Mouse (Mus musculus): Measurements from ENCODE around the gene Selplg.

The Selplg gene

DNA sequence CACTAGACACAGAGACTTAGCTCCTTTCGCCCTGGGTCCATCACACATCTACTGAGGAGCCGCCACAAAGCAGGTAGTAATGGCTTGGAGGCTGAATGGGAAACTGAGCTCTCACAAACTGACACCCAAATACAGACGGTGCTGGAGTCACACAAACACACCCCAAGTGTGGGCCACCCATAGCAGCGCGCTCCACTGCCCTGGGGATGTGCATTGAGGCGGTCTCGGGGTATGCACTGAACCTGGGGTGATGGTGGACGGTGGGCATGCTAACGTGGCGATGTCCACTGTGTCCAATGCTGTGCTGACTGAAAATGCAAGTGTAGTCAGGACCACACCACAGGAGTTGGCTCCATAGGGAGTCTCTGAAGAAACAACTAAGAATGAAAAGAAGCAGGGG, 22.7 kb upstream of the Selplg start:
- no peak for DNase-seq (ENCODE audit: extremely low read depth, low read depth, low spot score)

DNA sequence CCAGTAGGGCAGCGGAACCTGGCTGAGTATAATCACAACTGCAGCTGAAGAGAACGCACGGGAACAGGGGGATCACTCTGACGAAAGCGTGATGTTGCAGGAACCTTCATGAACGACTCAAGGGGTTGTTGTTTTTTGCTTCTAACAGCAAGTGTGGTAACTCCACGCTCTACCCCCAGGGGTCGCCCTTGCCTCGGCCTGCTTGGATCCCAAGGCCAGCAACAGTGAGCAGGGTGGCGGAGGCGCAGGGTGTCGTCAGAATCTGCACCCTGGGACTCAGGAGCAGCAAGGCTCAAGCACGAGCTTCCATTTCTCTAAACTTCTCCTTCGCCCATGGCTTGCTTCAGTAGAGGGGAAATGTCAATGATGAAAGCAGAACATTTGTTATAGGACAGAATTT, 22.1 kb upstream of the Selplg start:
- DNase-seq (ENCODE audit: extremely low read depth, low read depth, low spot score): no peak

DNA sequence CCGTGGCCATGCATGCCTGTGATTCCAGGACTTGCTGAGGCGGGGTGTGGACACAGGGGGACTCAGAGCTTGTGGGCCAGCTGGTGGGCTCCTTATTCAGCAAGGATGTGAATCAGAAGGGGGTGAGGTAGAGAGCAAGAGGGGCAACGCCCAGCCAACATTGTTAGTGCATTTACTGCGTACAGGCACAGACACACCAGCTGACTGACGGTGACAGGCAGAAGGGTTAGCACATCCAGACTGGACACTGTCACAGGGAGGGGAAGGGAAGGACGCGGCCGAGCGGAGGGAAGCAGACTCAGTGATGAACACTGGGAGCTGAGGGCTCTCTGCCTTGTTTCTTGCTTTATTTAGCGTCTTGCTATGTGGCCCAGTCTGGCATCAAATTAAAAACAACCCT, 21.1 kb upstream of the Selplg start:
- no peak for DNase-seq (ENCODE audit: extremely low read depth, low read depth, low spot score)

DNA sequence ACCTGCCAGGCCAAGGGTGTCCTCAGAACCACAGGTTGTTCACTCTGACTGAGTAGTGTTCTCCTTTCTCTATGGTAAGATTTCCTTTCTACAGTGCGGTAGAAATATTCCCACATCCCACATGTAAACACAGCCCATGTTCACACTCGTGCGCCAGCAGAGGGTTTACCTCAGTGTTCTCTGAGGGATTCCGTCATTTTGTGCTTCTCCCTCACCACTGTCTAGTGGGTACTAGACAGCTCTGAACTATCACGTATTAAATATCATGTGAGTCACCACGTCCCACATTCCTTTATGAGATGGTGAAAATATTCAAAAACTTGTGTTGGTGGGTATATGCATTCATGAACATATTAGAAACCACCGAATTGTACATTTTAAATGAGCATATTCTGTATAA, 20.0 kb upstream of the Selplg start:
- no peak for DNase-seq (ENCODE audit: extremely low read depth, low read depth, low spot score)

DNA sequence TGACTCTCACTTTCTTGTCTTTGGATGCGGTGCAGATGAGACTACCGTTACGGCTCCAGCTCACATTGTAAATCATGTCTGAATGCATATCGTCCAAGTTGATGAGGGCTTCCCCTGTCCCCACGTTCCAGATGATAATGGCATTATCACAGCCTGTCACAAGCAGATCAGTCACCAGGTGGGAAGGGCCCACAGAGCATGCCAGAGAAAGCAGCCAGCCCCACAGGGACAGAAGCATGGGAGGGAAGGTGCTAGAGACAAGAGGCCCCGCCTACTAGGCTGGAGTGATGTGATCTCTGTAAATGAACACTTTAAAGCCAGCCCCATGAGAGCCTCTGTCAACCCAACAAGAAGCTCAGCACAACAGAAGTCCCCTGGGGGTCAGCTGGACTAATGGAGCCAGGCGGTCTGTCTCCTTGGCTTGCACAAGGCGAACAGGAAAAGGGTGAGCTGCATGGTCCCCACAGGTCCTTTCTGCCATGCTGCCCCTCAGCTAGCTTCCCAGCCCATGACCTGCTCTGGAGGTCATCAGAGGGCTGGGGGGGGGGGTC, 18.3 kb upstream of the Selplg start:
- no peak for DNase-seq (ENCODE audit: extremely low read depth, low read depth, low spot score)

DNA sequence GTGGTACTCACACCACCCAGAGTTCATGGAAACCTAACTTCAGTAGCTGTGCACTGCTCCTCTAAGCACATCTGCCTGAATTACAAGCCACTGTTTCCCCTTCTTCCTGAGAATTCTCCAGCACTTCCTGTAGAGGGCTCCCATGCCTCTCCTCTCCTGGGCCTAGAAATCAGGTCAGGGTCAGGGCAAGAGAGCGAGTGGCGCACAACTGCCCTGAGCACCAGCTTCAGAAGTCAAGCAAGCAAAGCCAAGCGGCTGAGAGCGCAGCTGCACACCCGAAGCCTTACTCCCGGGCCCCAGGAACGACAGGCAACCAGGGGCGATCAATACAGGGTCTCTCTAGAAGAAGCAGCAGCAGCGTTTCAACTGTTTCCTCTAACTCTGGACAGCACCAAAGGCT, 15.2 kb upstream of the Selplg start:
- no peak for DNase-seq (ENCODE audit: extremely low read depth, low read depth, low spot score)

DNA sequence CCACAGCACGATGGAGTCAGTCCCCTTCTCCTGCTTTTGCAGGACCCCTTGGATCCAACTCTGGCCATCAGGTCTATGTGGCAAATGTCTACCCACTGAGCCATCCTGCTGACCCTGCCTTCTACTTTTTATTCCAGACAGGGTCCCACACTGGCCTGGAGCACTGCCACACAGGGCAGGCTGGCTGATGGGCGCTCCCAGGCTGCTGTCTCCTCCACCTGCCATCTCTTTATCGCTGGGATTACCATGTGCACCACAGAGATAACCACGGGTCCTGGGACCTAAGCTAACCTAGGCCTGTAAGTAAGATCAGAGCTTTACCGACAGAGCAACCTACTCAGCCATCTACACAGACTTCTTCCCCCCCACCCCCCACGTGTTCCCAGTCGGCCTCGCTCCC, 14.2 kb upstream of the Selplg start:
- DNase-seq (ENCODE audit: extremely low read depth, low read depth, low spot score): no peak

DNA sequence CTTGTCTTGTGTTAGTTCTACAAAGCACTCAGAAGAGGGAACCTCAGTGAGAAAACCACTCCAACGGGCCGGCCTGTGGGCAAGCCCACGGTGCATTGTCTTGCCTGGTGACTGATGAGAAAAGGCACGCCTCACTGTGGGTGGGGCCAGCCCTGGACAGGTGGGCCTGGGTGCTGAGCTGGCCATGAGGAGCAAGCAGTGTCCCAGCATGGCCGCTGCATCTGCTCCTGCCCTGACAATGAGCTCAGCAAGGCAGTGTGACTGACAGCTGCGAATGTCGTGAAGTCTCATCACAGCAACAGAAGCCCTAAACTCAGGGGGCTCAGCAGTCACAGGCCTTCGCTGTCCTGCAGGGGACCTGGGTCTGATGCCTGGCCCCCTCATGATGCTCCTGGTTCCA, 13.2 kb upstream of the Selplg start:
- no peak for DNase-seq (ENCODE audit: extremely low read depth, low read depth, low spot score)

DNA sequence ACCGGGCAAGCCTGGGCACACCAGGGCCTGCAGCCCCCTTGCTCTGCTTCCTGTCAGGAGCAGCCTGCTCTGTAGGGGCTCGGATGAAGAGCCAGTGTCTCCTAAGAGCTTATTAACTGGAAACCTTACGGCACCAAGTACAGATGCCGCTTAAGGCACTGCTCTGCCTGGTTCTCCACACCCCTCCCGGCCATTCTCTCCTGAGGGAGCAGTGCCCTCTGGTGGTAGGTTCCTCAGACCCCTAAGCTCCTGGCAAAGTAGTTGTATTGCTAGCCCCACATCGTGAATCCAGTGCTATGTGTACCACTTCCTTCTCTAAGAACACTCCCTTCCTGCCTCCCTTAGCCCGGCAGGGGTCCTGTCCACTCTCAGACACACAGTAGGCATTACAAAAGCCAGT, 12.3 kb upstream of the Selplg start:
- DNase-seq (ENCODE audit: extremely low read depth, low read depth, low spot score): no peak

DNA sequence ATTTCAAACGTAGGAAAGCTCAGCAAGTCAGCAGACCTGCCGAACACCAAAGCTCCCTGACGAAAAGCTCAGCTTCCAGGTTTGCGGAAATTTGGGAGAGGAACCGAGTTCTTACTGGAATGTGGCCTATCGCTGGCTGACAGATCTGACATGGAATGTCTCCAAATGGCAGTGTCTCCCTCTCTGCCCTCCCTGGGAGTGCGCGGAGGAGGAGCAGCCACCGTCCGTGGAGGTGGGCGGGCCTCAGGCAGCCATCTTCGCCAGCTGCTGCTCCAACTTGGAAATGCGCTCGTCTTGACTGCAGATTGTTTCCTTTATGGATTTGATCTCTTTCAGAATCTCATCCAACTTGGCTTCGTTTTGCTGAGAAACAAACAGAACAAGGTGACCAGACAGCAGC, 11.7 kb upstream of the Selplg start:
- DNase-seq (ENCODE audit: extremely low read depth, low read depth, low spot score): no peak

DNA sequence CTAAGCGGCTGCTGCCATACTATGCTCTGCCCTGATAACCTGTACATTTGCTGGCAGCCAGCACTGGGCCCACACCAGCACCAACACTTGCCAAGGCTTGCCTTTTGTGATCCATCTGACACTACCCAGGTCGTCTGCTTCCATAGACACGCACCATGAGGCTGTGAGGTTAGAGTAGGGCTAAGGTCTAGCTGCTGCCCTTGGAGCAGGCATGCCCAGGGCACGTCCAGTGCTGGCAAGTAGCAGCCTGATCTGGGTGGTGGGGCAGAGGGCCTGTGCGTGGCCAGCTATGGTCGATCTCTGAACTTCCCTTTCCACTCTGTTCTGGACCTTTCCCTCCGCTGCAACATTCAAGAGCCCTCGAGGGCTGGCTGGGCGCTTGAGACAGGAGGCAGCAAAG, 10.5 kb upstream of the Selplg start:
- no peak for DNase-seq (ENCODE audit: extremely low read depth, low read depth, low spot score)

DNA sequence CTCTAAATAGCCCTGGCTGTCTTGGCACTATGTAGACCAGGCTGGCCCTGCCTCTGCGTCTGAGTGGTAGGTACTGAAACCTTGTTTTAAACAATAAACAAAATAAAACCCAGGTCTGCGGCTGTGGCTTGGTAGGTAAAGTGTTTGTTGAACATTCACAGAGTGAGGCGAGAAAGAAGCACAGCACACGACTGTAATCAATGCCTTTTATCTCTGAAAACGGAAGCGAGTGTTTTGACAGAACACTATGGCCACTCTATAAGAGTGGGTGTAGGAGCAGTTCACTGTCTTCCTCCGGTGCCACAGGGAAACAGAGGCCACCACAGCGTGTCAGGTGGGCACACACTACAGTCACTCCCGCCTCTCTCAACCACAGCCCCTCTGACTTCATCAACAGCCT, 9.8 kb upstream of the Selplg start:
- no peak for DNase-seq (ENCODE audit: extremely low read depth, low read depth, low spot score)

DNA sequence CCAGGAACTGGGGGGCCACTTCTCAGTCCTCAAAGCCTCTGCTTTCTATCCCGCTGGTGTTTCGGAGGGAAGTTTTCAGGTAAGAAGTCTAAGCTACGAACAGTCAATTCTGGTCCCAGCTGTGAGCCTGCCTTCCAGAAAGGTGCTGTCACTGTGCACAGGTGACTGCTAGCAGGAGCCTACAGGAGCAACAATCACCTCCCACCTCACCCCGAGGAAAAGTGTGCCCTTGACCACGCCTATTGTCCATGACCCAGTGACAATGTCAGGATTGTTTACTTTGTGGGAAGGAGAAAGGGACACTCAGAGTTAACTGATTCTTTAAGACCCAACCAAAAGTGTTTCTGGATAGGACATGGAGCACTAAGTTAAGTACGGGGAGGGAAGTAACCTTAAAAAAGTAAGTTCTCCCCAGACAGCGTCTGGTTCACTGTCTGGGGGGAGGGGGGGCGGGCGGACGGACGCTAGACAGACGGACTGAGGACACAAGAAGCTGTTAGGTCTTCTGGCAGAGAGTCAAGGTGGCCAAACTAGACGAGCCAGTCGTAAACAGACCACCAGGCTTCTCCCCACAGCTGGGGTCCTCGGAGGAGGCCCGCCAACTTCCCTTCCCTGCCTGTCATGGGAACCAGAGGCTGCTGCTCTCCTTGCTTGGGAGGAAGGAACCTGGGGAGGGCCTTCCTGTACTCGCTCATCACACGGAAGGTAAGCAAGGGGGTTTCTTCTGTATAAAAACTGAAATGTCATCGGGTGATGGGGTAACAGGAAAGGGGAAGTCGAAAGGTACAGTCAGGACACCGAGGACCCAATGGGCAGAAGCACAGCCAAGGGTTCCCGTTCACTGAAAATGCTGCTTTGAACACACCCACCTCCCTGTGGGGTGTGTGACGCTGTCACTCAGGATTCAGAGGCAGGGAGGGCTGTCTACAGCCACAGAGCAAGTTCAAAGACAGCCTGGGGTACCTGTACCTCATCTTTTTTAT, 9.1 kb upstream of the Selplg start:
- no peak for DNase-seq (ENCODE audit: extremely low read depth, low read depth, low spot score)

DNA sequence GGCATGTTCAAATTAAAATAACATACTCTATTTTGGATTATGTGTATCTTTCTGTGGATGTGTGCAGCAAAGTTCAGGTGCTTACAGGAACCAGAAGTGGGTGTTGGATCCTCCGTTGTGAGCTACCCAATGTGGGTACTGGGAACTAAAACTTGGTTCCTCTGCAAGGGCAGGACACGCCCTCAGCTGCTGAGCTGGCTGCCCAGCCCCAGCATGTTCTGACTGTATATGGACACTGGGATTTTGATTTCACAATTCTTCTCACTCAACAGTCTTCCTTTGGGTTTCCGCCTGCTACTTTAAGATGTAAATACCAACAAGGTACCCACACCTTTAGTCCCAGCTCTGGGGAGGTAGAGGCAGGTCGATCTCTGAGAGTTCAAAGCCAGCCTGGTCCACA, 8.0 kb upstream of the Selplg start:
- no peak for DNase-seq (ENCODE audit: extremely low read depth, low read depth, low spot score)

DNA sequence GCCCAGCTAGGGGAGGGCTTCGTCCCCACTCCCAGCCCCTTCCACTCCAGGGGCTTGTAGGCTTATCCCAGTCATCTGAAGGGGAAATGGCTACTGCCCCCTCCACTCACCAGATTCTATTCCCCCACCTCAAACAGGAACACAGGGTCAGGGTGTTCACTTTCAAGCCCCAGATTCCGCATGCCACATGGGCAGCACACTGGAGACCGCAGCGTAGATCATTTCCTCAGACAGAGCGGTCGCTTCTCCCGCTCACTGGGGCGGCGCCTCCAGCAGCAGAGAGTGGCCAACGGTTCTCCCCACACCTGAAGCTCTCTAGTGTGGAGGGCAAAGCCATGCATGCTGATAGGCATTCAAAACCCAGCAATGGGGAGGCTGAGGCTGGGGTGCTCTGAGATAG, 4.5 kb upstream of the Selplg start:
- no peak for DNase-seq (ENCODE audit: extremely low read depth, low read depth, low spot score)

DNA sequence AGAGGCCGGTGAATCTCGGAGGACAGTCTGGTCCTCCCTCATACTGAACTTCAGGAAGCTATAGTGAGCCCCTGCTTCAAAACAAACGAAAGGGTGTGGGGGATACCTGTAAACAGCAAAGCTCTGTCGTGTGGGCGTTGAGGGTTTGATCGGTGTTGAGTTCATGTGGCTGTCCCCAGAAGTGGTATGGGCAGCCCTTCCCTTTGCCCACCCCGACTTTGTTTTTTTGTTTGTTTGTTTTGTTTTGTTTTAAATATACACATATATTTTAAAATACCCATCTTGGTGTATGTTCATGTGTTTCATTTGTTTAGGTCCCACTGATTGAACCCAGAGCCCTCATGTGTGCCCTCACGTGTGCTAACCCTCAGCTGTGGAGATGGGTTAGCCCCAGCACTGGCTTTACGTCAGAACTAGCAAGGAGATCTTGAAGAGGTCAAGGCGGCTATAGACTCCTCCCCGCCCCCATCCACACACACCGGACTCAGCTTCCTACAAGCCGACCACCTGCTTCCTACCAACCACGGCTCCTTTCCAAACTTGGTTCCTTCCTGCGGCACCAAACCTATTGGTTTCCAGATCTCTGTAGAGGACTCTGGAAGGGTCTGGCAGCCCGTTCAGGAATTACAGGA, 988 bp upstream of the Selplg start:
- no peak for DNase-seq (ENCODE audit: extremely low read depth, low read depth, low spot score)

DNA sequence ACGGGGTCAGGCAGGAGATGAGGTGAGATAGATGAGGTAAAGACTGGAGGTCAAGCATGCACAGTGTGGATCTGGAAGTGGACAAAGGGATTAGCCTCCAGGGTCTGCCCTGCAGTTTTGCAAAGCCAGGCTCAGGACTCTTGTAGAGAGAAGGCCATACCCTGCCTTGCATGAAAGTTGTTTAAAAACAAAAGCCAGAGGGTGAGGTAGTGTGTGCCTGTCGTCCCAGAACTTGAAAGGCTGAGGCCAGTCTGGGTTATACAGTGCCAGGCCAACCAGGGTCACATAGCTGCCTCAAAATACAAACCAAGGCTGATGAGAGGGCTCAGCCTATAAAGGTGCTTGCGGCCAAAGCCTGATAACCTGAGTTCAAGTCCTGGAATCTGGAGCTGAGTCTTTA, 703 bp downstream of the Selplg start:
- no peak for DNase-seq (ENCODE audit: extremely low read depth, low read depth, low spot score)

DNA sequence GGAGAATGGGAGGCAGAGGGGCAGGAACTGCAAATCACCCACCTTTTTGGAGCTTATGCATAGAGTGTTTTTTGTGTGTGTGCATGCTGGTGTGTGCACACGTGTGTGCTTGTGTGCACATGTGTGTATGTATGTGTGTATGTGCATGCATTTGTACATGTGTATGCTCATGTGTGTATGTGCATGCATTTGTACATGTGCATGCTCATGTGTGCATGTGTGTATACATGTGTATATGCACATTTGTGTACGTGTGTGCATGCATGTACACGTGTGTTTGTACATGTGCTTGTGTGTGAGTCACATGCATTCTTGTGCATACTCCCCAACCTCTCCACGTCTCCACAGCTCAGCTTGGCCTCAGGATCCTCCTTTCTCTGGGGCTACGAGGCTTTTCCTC, 1.6 kb downstream of the Selplg start:
- no peak for DNase-seq (ENCODE audit: extremely low read depth, low read depth, low spot score)

DNA sequence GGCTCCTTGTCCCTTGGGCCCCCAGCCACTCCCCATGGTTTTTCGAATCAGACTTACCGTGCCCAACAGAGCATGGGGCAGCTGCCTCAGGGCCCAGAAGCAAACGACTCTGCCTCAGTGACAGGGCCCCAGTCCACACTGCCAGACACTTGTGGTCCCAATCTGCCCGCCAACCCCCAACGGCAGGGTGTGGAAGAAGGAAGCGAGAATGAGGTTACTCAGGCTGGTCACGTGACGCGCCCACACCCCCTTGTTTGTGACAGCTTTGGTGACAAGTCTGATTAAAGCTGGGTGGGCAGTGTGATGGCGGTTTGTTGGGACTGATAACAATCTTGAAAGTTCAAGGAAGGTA, 2.2 kb downstream of the Selplg start:
- DNase-seq (ENCODE audit: extremely low read depth, low read depth, low spot score): no peak

DNA sequence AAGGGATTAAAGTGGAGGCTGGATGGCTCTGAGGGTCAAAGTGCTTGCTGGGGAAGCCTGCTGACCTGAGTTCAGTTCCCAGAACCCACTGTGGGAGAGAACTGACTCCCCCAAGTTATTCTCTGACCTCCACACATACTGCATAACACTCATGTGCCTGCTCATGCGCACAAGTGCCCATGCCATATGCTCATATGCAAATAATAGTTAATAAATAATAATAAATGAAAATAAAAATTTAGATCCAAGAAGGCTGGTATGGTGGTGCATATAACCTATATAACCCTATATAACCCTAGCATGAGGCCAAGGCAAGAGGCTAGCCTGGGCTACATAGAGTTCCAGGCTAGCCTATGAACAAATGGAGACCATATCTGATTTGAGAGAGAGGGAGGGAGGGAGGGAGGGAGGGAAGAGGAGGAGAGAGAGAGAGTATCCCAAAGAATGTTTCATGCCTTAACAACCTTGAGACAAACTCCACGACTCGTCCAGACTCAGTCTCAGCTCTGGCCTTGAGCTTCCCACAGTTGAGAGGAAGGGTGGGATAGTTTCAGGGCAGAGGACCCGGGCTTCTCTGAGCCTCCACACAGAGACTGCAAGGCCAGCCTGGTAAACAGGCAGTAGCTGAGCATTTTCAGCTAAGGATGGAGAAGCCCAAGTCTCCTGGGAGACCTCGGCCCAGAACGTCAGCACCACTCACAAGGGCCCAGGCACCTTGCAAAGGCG, 2.7 kb downstream of the Selplg start:
- DNase-seq (ENCODE audit: extremely low read depth, low read depth, low spot score): no peak

DNA sequence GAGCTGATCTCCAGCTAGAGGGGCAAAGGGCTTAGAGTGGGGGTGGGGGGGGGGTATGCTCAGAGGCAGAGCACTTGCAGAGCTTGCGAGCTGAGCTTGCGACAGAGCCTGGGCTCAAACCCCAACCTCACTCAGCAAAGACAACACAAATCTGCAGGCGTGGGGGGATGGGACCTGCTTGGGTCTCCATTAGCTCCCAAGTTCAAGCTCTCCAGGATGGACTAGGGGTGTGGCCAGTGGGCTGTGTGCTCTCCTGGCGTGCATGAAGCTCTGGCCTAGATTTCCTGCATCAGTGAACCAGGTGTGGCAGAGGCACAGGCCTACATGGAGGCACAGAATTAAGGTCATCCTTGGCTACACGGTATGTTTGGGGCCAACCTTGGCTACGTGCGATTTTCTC, 4.0 kb downstream of the Selplg start:
- no peak for DNase-seq (ENCODE audit: extremely low read depth, low read depth, low spot score)

DNA sequence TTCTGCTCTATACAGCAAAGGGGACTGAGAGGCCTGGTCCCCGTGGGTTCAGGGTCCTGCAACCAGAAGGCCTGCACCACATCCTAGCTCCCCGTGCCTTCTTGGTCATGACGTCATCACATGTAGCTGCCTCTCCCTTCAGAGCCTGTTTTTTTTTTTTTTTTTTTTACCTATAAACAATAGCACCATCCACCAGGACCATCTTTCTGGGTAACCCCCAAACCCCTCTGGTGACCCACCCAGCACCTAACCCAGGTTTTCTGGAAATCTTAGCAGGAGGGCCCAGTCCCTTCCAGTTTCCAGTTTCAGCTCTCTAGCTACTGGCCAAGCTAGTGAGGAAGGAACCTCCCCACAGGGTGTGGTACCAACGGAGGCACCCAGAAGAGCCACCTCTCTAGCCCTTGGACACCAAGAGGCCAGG, 4.4 kb downstream of the Selplg start:
- DNase-seq (ENCODE audit: extremely low read depth, low read depth, low spot score): no peak
